In genomic region chr19:22010239-22010638, GRCm38 (mm10) we compare ENCODE assay signal across 12 mouse cellular contexts.
"Had no signal": no experiment of that assay in that cellular context is flagged by ENCODE, and none has a peak within 500 bp of the region (broad histone marks: within the 10 kb centered on the region; RNA-seq: fewer than 3 reads in every experiment).

No protein-coding gene starts in this region.

- DNase-seq: kidney, adult 11 months; kidney, postnatal 10 days; kidney, postnatal 4 days; lung, adult 2 months; lung, postnatal 36 days; thymus, postnatal 4 days had no signal

- H3K27ac ChIP-seq: limb, embryonic 10.5 days; liver, embryonic 15.5 days; neural tube, embryonic 12.5 days; stomach, postnatal 0 days had no signal

- H3K4me2 ChIP-seq: liver, embryonic 11.5 days; liver, embryonic 15.5 days; neural tube, embryonic 12.5 days had no signal

- H3K9ac ChIP-seq: liver, embryonic 15.5 days; neural tube, embryonic 12.5 days had no signal

- H3K4me1 ChIP-seq: limb, embryonic 10.5 days; liver, embryonic 15.5 days; neural tube, embryonic 12.5 days had no signal

- H3K9me3 ChIP-seq: limb, embryonic 10.5 days; liver, embryonic 15.5 days; neural tube, embryonic 12.5 days had no signal

- H3K4me3 ChIP-seq: limb, embryonic 10.5 days; liver, embryonic 15.5 days; neural tube, embryonic 12.5 days had no signal

- ATAC-seq: lung, postnatal 0 days had no signal

- H3K36me3 ChIP-seq: limb, embryonic 10.5 days; liver, embryonic 15.5 days; neural tube, embryonic 12.5 days had no signal

- H3K27me3 ChIP-seq: liver, embryonic 15.5 days; neural tube, embryonic 12.5 days had no signal
